Mouse (Mus musculus) midbrain, embryonic 14.5 days (tissue): Measurements from ENCODE around the gene Tsku. TPM values are rescaled to one million over a fixed set of nuclear protein-coding genes. Genes with fewer than 3 reads are reported as not detected.
A peak's percentile ranks its signal among the peaks of the same experiment; 100 is the strongest.

Source experiments
- ATAC-seq: fragments of 200-750 bp; cut with Nextera tagmentation; 2 replicates; pipeline ENCODE4 v1.8.0; 2017; ENCODE audit warnings: moderate number of reproducible peaks, moderate library complexity; ENCODE audit not compliant: low FRiP score, low TSS enrichment
- DNase-seq: peaks from one replicate; pipeline ENCODE4 v3.0.0-alpha.2; 2015
- H3K27ac ChIP-seq: fragments of 300-500 bp; sonication (generic); replicated peaks from 2 replicates; pipeline ENCODE4 v1.5.1; 2014; ENCODE audit warnings: mild to moderate bottlenecking, low read depth, low read length, moderate library complexity
- H3K27me3 ChIP-seq: fragments of 300-500 bp; sonication (generic); 2 replicates; pipeline ENCODE4 v1.6.1; 2014; ENCODE audit warnings: low read length, control low read depth, mixed read lengths; ENCODE audit not compliant: control insufficient read depth, insufficient read depth
- H3K36me3 ChIP-seq: fragments of 300-500 bp; sonication (generic); 2 replicates; pipeline ENCODE4 v1.6.1; 2014; ENCODE audit warnings: low read length, control low read depth; ENCODE audit not compliant: control insufficient read depth, insufficient read depth
- H3K4me1 ChIP-seq: fragments of 300-500 bp; sonication (generic); 2 replicates; pipeline ENCODE4 v1.6.1; 2014; ENCODE audit warnings: mild to moderate bottlenecking, antibody characterized with exemption, low read length, control low read depth; ENCODE audit not compliant: control insufficient read depth, insufficient read depth
- H3K4me2 ChIP-seq: fragments of 300-500 bp; sonication (generic); 2 replicates; pipeline ENCODE4 v1.6.1; 2014; ENCODE audit warnings: mild to moderate bottlenecking, low read length, moderate library complexity
- H3K4me3 ChIP-seq: fragments of 300-500 bp; sonication (generic); replicated peaks from 2 replicates; pipeline ENCODE4 v1.5.1; 2014; ENCODE audit warnings: low read depth, low read length
- H3K9ac ChIP-seq: fragments of 300-500 bp; sonication (generic); replicated peaks from 2 replicates; pipeline ENCODE4 v1.6.1; 2014; ENCODE audit warnings: mild to moderate bottlenecking, low read length, moderate library complexity
- H3K9me3 ChIP-seq: fragments of 300-500 bp; sonication (generic); 2 replicates; pipeline ENCODE4 v1.6.1; 2016; ENCODE audit warnings: low read length, control low read depth, mixed read lengths; ENCODE audit not compliant: control insufficient read depth
- WGBS: fragments of 180-500 bp; shearing (Covaris S2); extraction: QIAGEN DNeasy Blood & Tissue Kit; methylation state at CpG from one replicate; pipeline ENCODE4 v1.1.7; 2014; 5-methylcytosine and 5-hydroxymethylcytosine counted together
- polyA plus RNA-seq: library from polyadenylated mRNA; unstranded; fragments of >200 nt; fragmentation: Nextera tagmentation; extraction: Ambion mirVana; gene quantifications from 2 replicates; pipeline ENCODE4 v1.2.1, GENCODE M21; 2014

Gene Tsku
- polyA plus RNA-seq, 1 experiment from 2014 or later: 8.2 TPM

- Histone ChIP-seq H3K36me3 (no peaks in the 10 kb centered on the region), H3K9ac (no peak overlapping the region), H3K27me3 (no peaks in the 10 kb centered on the region), H3K27ac (no peak overlapping the region), H3K4me1 (peaks cover 5% of the 10 kb centered on the region; the same call in 1 of the 2 replicates), H3K4me3 (no peak overlapping the region), H3K9me3 (no peaks in the 10 kb centered on the region), H3K4me2 (no peak overlapping the region)
- ATAC-seq: no peak
- no peak for DNase-seq
- 49% methylated on average over 2 of the region's 2 CpGs for WGBS
Measured at GRCm38 (mm10) chr7:98328311-98328710, 32.8 kb downstream of the Tsku start.

- H3K36me3 ChIP-seq: no peaks in the 10 kb centered on the region
- DNase-seq: no peak
Measured at GRCm38 (mm10) chr7:98326051-98326450, 35.1 kb downstream of the Tsku start.

GRCm38 (mm10) chr7:98324228-98324627 is 36.9 kb downstream of the Tsku start:
- no peak overlapping the region for H3K9ac ChIP-seq
- no peaks in the 10 kb centered on the region for H3K27me3 ChIP-seq
- ATAC-seq: no peak
- no peak overlapping the region for H3K27ac ChIP-seq
- no peaks in the 10 kb centered on the region for H3K9me3 ChIP-seq
- DNase-seq: peak; percentile 14
- peaks cover 7% of the 10 kb centered on the region; the same call in 1 of the 2 replicates for H3K4me1 ChIP-seq
- H3K4me3 ChIP-seq: no peak overlapping the region
- no peak overlapping the region for H3K4me2 ChIP-seq
- 83% methylated on average over 1 of the region's 1 CpGs for WGBS
- H3K36me3 ChIP-seq: no peaks in the 10 kb centered on the region

More at GRCm38 (mm10) chr7:98326051-98326450, 35.1 kb downstream of the Tsku start:
- no peaks in the 10 kb centered on the region for H3K27me3 ChIP-seq
- H3K9me3 ChIP-seq: no peaks in the 10 kb centered on the region
- H3K9ac ChIP-seq: no peak overlapping the region
- WGBS: 83% methylated on average over 7 of the region's 7 CpGs
- ATAC-seq: no peak
- H3K4me1 ChIP-seq: peaks cover 7% of the 10 kb centered on the region; the same call in 1 of the 2 replicates
- no peak overlapping the region for H3K4me3 ChIP-seq
- no peak overlapping the region for H3K4me2 ChIP-seq
- H3K27ac ChIP-seq: no peak overlapping the region

DNA sequence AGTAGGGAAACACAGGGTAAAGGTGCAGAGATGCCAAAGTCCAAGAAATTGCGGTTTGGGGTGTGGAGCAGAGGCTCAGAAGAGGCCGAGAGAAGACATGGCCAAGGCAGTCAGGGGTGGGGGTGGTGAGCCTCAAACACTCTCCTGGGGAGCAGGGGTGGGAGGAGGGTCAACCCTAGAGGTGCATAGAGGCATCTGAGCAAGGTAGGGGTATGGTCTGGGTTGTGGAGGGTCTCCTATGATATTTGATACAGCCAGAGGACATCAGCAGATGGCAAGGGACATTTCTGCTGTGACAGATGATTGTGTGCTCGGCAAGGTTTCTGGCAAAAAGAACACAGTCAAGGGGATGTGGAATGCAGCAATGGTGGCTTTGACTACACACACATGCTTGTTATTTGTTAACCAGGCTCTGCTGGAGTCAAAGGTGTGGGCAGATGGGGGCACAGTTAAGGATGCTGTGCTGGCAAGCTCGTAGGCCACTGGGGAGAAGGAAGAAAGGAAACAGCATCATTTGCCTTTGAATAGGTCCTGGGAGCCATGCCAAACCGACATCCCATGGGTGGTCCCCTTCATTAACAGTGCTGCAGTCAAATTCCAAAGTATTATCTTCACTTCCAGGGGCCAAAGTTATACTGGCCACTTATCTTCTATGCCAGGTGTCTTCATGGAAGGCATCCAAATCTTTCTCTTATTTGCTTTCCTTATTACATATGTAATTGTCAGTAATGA is 37.7 kb downstream of the Tsku start:
- ATAC-seq: peak; percentile 66; the same call in 1 of the 2 replicates
- no peak overlapping the region for H3K9ac ChIP-seq
- WGBS: 30% methylated on average over 5 of the region's 5 CpGs
- no peaks in the 10 kb centered on the region for H3K27me3 ChIP-seq
- H3K4me3 ChIP-seq: no peak overlapping the region
- peak overlapping the region; percentile 41; the same call in 1 of the 2 replicates for H3K27ac ChIP-seq
- peaks cover 7% of the 10 kb centered on the region; the same call in 1 of the 2 replicates for H3K4me1 ChIP-seq
- no peak overlapping the region for H3K4me2 ChIP-seq
- DNase-seq: peak; percentile 82
- no peaks in the 10 kb centered on the region for H3K9me3 ChIP-seq
- H3K36me3 ChIP-seq: no peaks in the 10 kb centered on the region

- no peaks in the 10 kb centered on the region for H3K9me3 ChIP-seq
- no peak overlapping the region for H3K9ac ChIP-seq
- DNase-seq (no peak), ATAC-seq (no peak)
- no peak overlapping the region for H3K27ac ChIP-seq
- H3K36me3 ChIP-seq: no peaks in the 10 kb centered on the region
- peaks cover 7% of the 10 kb centered on the region; the same call in 1 of the 2 replicates for H3K4me1 ChIP-seq
- H3K27me3 ChIP-seq: no peaks in the 10 kb centered on the region
- no peak overlapping the region for H3K4me3 ChIP-seq
- H3K4me2 ChIP-seq: no peak overlapping the region
- 84% methylated on average over 3 of the region's 3 CpGs for WGBS
Measured at GRCm38 (mm10) chr7:98322415-98322814, 38.7 kb downstream of the Tsku start.

DNA sequence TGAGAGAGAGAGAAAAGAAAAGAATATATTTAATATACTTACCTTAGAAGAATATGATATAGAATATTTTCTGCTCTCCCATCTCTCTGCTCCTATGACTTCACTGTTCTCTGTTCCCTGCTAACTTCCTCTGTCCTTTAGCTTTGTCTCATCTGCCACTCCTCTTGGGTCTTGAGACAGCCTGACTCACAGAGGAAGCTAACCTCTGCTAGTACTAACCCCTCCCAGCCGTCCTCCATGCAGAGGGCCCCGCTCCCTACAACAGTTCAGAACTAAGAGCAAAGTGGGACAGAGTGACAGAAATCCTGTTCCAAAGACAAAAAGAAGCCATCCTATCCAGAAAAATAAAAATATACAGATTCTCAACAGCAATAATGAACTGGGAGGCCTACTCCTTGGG is 40.0 kb downstream of the Tsku start, which contains the start of gene Acer3:
TSS of gene Acer3 (minus strand) at position 126 of the 400 bp plus-strand sequence.
- H3K4me2 ChIP-seq: no peak within 1 kb of the TSS
- no peak for DNase-seq

GRCm38 (mm10) chr7:98320006-98320556 is 41.0 kb downstream of the Tsku start:
- H3K4me3 ChIP-seq: no peak overlapping the region
- DNase-seq: no peak
- no peak for ATAC-seq
- H3K9me3 ChIP-seq: no peaks in the 10 kb centered on the region
- no peak overlapping the region for H3K9ac ChIP-seq
- H3K4me1 ChIP-seq: peaks cover 7% of the 10 kb centered on the region; the same call in 1 of the 2 replicates
- H3K27ac ChIP-seq: no peak overlapping the region
- 87% methylated on average over 7 of the region's 7 CpGs for WGBS
- H3K4me2 ChIP-seq: no peak overlapping the region
- no peaks in the 10 kb centered on the region for H3K27me3 ChIP-seq
- no peaks in the 10 kb centered on the region for H3K36me3 ChIP-seq

More for the DNA sequence above, 40.0 kb downstream of the Tsku start, which contains the start of gene Acer3:
- Histone ChIP-seq H3K36me3 (no peaks in the 10 kb centered on the region), H3K4me3 (no peak within 1 kb of the TSS), H3K9me3 (no peaks in the 10 kb centered on the region), H3K27me3 (no peaks in the 10 kb centered on the region), H3K9ac (no peak within 1 kb of the TSS), H3K27ac (no peak within 1 kb of the TSS), H3K4me1 (peaks cover 7% of the 10 kb centered on the region; the same call in 1 of the 2 replicates)
- WGBS: 91% methylated on average over 2 of the region's 2 CpGs
- ATAC-seq: no peak

GRCm38 (mm10) chr7:98316568-98316967 is 44.6 kb downstream of the Tsku start:
- Histone ChIP-seq H3K27ac (no peak overlapping the region), H3K4me1 (no peaks in the 10 kb centered on the region), H3K4me3 (no peak overlapping the region), H3K36me3 (no peaks in the 10 kb centered on the region), H3K4me2 (no peak overlapping the region), H3K9ac (no peak overlapping the region), H3K9me3 (no peaks in the 10 kb centered on the region), H3K27me3 (no peaks in the 10 kb centered on the region)
- 53% methylated on average over 2 of the region's 2 CpGs for WGBS
- ATAC-seq (no peak), DNase-seq (no peak)
